Mouse (Mus musculus) limb, embryonic 13.5 days (tissue): Measurements from ENCODE around the gene 6030468B19Rik. TPM values are rescaled to one million over a fixed set of nuclear protein-coding genes. Genes with fewer than 3 reads are reported as not detected.
"Not testable (repeated sequence)": the region's sequence is repeated elsewhere in the genome, so short reads cannot be mapped to it uniquely, and the experiment has no call there.

Experiments
- ATAC-seq: fragments of 200-750 bp; cut with Nextera tagmentation; 2 replicates; pipeline ENCODE4 v1.8.0; 2017; ENCODE audit warnings: low read depth, moderate number of reproducible peaks, moderate TSS enrichment; ENCODE audit not compliant: low FRiP score
- H3K27ac ChIP-seq: fragments of 300-500 bp; sonication (generic); 2 replicates; pipeline ENCODE4 v1.5.1; 2015; ENCODE audit warnings: inconsistent platforms, mild to moderate bottlenecking, moderate library complexity
- H3K27me3 ChIP-seq: fragments of 300-500 bp; sonication (generic); 2 replicates; pipeline ENCODE4 v1.6.1; 2015; ENCODE audit warnings: mild to moderate bottlenecking, inconsistent platforms
- H3K36me3 ChIP-seq: fragments of 300-500 bp; sonication (generic); 2 replicates; pipeline ENCODE4 v1.6.1; 2015; ENCODE audit warnings: inconsistent platforms, mild to moderate bottlenecking, moderate library complexity
- H3K4me1 ChIP-seq: fragments of 300-500 bp; sonication (generic); 2 replicates; pipeline ENCODE4 v1.6.1; 2015; ENCODE audit warnings: inconsistent platforms
- H3K4me2 ChIP-seq: fragments of 300-500 bp; sonication (generic); replicated peaks from 2 replicates; pipeline ENCODE4 v1.6.1; 2015; ENCODE audit warnings: inconsistent platforms, mild to moderate bottlenecking, moderate library complexity
- H3K4me3 ChIP-seq: fragments of 300-500 bp; sonication (generic); 2 replicates; pipeline ENCODE4 v1.5.1; 2015; ENCODE audit warnings: moderate library complexity, mild to moderate bottlenecking, inconsistent platforms
- H3K9ac ChIP-seq: fragments of 300-500 bp; sonication (generic); 2 replicates; pipeline ENCODE4 v1.6.1; 2015; ENCODE audit warnings: mild to moderate bottlenecking, inconsistent platforms
- H3K9me3 ChIP-seq: fragments of 300-500 bp; sonication (generic); 2 replicates; pipeline ENCODE4 v1.6.1; 2016; ENCODE audit warnings: inconsistent platforms
- WGBS: fragments of 180-500 bp; shearing (Covaris S2); methylation state at CpG from one replicate; pipeline ENCODE4 v1.1.7; 2015; 5-methylcytosine and 5-hydroxymethylcytosine counted together
- polyA plus RNA-seq: library from polyadenylated mRNA; unstranded; fragments of >200 nt; fragmentation: Nextera tagmentation; extraction: Ambion mirVana; gene quantifications from 2 replicates; pipeline ENCODE4 v1.2.1, GENCODE M21; 2015

Gene 6030468B19Rik
- polyA plus RNA-seq, 1 experiment from 2014 or later = 0.41 TPM

DNA sequence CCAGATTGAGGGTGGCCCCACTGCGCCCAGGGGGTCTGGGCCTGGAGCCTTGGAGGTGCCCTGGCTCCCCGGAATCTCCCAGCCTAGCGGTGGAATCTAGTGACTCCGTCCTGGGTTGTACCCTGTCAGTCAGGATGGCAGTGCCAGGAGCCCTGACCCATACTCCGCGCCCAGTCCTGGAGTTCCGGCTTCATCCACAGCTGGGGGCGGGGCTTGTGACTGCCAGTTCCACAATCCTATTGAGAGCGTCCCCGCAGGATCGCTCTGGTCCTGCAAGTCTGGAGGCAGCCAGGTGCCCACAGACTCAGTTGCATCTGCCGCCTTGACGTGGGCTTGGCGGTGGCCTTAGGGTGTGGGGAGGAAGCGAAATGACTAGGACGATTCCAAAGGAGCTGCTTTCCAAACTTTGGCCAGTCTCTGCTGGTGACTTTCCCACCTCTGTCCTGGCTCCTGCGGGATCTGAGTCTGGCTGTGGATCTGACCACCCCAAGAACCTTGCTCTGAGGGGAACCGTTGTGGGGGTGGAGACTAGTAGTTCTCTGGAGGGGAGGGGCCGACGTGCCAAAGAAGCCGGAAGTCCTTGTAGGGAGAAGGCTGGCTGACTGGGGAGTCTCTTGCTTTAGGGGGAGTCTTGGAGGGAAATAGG, 13.1 kb downstream of the 6030468B19Rik start:
- under 1% methylated on average over 21 of the region's 21 CpGs for WGBS
- no peaks in the 10 kb centered on the region for H3K9me3 ChIP-seq
- H3K27ac ChIP-seq = peak overlapping the region; percentile 44; the same call in 1 of the 2 replicates
- peak overlapping the region; percentile 100 for H3K4me2 ChIP-seq
- H3K27me3 ChIP-seq = no peaks in the 10 kb centered on the region
- H3K4me3 ChIP-seq = peak overlapping the region; percentile 91
- peaks cover 38% of the 10 kb centered on the region for H3K36me3 ChIP-seq
- ATAC-seq = peak; percentile 76
- H3K9ac ChIP-seq = peak overlapping the region; percentile 81
- H3K4me1 ChIP-seq = peaks cover 22% of the 10 kb centered on the region

GRCm38 (mm10) chr11:117813867-117814266, 16.4 kb downstream of the 6030468B19Rik start:
- whole genome bisulfite sequencing = 83% methylated on average over 5 of the region's 5 CpGs
- H3K4me3 ChIP-seq = no peak overlapping the region
- H3K4me1 ChIP-seq = peaks cover 22% of the 10 kb centered on the region
- H3K27me3 ChIP-seq = no peaks in the 10 kb centered on the region
- no peaks in the 10 kb centered on the region for H3K9me3 ChIP-seq
- no peak overlapping the region for H3K9ac ChIP-seq
- ATAC-seq = no peak
- peaks cover 71% of the 10 kb centered on the region for H3K36me3 ChIP-seq
- no peak overlapping the region for H3K27ac ChIP-seq
- H3K4me2 ChIP-seq = no peak overlapping the region

DNA sequence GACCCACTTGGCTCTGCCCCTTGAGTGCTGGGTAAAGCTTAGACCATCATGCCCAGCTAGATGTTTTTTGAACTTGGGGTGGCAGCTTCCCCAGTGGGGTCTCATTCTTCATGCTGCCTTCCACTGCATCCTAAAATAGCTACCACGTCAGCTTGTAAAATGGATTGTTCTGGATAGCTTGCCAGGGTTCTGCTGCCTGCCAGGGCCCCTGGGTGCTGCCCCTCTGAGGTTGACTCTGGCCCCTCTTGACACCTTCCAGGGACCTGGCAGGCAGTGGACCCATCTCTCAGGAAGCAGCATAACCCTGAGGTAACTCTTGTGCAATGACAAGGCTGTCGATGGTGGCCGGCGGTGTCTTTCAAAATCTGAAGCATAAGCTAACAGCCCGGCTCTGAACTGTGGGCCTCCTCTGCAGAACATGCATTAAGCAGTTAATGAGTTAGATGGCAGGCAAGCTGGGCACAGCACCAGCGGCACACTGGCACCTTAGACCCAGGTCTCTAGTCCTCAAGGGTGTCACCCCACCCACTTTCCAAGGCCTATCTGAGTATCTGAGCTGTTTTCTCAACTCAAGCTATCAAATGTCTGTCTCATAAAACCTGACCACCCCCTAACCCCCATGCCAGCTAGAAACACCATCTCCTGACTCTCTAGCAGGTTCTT, 17.4 kb downstream of the 6030468B19Rik start:
- Histone ChIP-seq H3K9me3 (no peaks in the 10 kb centered on the region), H3K4me3 (no peak overlapping the region), H3K27me3 (no peaks in the 10 kb centered on the region), H3K4me2 (no peak overlapping the region), H3K36me3 (peaks cover 80% of the 10 kb centered on the region), H3K9ac (no peak overlapping the region), H3K4me1 (peaks cover 18% of the 10 kb centered on the region), H3K27ac (no peak overlapping the region)
- 95% methylated on average over 6 of the region's 6 CpGs for WGBS
- no peak for ATAC-seq

- not testable (repeated sequence) for H3K4me2 ChIP-seq, H3K27ac ChIP-seq, H3K9me3 ChIP-seq, H3K4me3 ChIP-seq, H3K9ac ChIP-seq, H3K27me3 ChIP-seq, ATAC-seq, H3K4me1 ChIP-seq
- H3K36me3 ChIP-seq = peaks cover 90% of the 10 kb centered on the region
- 82% methylated on average over 9 of the region's 9 CpGs for WGBS
Observed at GRCm38 (mm10) chr11:117815850-117816249, 18.4 kb downstream of the 6030468B19Rik start.

DNA sequence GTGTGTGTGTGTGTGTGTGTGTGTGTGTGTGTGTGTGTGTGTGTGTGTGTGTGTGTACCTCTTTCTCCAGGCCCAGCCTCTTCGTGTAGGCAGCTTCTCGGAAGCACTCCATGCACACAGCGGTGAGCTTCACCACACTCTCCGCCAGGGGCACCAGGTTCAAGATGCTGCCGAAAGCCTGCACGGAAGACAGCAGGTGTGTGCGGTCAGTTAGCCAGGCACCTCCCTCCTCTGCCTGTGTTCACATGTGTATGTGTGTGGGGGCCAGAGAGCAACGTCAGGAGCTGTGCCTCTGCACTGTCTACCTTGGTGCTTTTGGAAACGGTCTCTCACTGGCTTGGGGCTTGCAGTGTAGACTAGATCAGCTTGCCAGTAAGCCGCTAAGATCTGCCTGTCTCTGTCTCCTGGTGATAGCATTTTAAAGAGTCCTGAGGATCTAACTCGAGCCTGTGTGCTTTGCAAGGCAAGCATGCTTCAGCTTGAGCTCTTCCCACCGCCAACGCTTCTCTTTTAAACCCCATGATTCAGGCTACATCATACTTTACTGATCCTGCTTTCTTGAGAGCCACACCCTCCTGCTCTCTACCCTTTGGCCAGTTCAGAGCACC, 19.0 kb downstream of the 6030468B19Rik start:
- no peaks in the 10 kb centered on the region for H3K27me3 ChIP-seq
- no peak overlapping the region for H3K27ac ChIP-seq
- H3K36me3 ChIP-seq = peaks cover 97% of the 10 kb centered on the region
- no peak overlapping the region for H3K4me3 ChIP-seq
- H3K9ac ChIP-seq = no peak overlapping the region
- H3K4me2 ChIP-seq = no peak overlapping the region
- ATAC-seq = no peak
- peaks cover 1% of the 10 kb centered on the region; the same call in 1 of the 2 replicates for H3K4me1 ChIP-seq
- no peaks in the 10 kb centered on the region for H3K9me3 ChIP-seq
- 89% methylated on average over 13 of the region's 13 CpGs for WGBS

- no peak overlapping the region for H3K9ac ChIP-seq
Observed at GRCm38 (mm10) chr11:117819095-117819494, 21.6 kb downstream of the 6030468B19Rik start.

GRCm38 (mm10) chr11:117820173-117820572, 22.7 kb downstream of the 6030468B19Rik start:
- H3K4me3 ChIP-seq = no peak overlapping the region
- no peak overlapping the region; the same call in 1 of the 2 replicates for H3K9ac ChIP-seq
- H3K9me3 ChIP-seq = no peaks in the 10 kb centered on the region
- no peak for ATAC-seq
- WGBS = 91% methylated on average over 7 of the region's 7 CpGs
- H3K27me3 ChIP-seq = no peaks in the 10 kb centered on the region
- H3K36me3 ChIP-seq = peaks cover 82% of the 10 kb centered on the region
- no peak overlapping the region for H3K4me2 ChIP-seq
- no peak overlapping the region for H3K27ac ChIP-seq
- peaks cover 27% of the 10 kb centered on the region for H3K4me1 ChIP-seq

More at GRCm38 (mm10) chr11:117819095-117819494, 21.6 kb downstream of the 6030468B19Rik start:
- no peak overlapping the region for H3K27ac ChIP-seq
- H3K36me3 ChIP-seq = peaks cover 92% of the 10 kb centered on the region
- peaks cover 17% of the 10 kb centered on the region for H3K4me1 ChIP-seq
- no peak overlapping the region for H3K4me2 ChIP-seq
- no peak overlapping the region for H3K4me3 ChIP-seq
- WGBS = 62% methylated on average over 8 of the region's 8 CpGs
- H3K27me3 ChIP-seq = no peaks in the 10 kb centered on the region
- no peaks in the 10 kb centered on the region for H3K9me3 ChIP-seq
- no peak for ATAC-seq

- Histone ChIP-seq H3K4me2 (no peak overlapping the region), H3K27me3 (no peaks in the 10 kb centered on the region), H3K9me3 (no peaks in the 10 kb centered on the region), H3K36me3 (peaks cover 66% of the 10 kb centered on the region), H3K4me1 (peaks cover 40% of the 10 kb centered on the region), H3K4me3 (no peak overlapping the region), H3K27ac (no peak overlapping the region), H3K9ac (no peak overlapping the region)
- ATAC-seq = no peak
- WGBS = 84% methylated on average over 9 of the region's 9 CpGs
Observed at GRCm38 (mm10) chr11:117821868-117822267, 24.4 kb downstream of the 6030468B19Rik start.

DNA sequence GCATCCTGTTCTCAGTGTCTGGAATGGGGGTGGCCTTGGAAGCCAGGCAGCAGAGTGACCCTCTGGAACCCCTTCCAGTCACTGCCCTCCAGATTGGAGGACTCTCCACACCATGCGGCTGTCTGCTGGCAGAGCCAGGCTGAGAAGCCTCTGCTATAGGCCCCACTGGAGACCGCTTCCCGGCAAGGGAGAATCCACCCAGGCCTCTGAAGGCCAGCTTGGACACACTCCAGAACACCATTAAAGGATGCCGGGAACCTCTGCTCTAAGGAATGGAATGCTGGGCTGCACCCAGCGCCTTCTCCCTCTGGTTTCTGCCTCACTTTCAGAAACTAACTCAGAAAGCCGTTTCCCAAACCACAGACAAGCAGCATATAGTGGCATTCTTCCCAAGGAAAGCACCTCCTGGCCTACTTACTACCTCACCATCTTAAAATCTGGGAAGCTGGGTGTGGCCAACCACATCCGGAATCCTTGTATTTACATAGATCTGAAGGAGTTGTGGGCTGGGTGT, 25.3 kb downstream of the 6030468B19Rik start:
- Histone ChIP-seq H3K36me3 (peaks cover 57% of the 10 kb centered on the region), H3K4me3 (no peak overlapping the region), H3K27ac (peak overlapping the region; percentile 22; the same call in 1 of the 2 replicates), H3K9ac (peak overlapping the region; percentile 19; the same call in 1 of the 2 replicates), H3K4me2 (no peak overlapping the region; the same call in 1 of the 2 replicates), H3K27me3 (no peaks in the 10 kb centered on the region), H3K9me3 (no peaks in the 10 kb centered on the region), H3K4me1 (peaks cover 49% of the 10 kb centered on the region)
- no peak for ATAC-seq
- 88% methylated on average over 7 of the region's 7 CpGs for WGBS

DNA sequence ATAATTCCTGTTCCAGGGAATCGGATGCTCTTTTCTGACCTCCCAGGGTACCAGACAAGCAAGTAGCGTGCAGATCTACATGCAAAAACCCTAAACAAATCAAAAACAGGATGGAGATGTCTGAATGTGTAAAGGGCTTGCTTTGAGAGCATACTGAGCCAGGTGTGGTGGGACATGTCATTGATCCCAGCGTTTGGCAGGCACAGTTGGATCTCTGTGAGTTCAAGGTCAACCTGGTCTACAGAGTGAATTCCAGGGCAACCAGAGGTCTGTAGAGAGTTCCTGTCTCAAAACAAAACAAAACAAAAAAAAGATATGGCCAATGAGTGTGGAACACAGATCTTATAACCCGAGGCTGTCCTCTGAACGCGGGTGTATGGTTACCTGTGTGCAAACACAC, 26.0 kb downstream of the 6030468B19Rik start:
- Histone ChIP-seq H3K4me2 (no peak overlapping the region), H3K4me1 (peaks cover 55% of the 10 kb centered on the region), H3K9ac (no peak overlapping the region), H3K36me3 (peaks cover 50% of the 10 kb centered on the region), H3K9me3 (no peaks in the 10 kb centered on the region), H3K27ac (no peak overlapping the region; the same call in 1 of the 2 replicates), H3K4me3 (peak overlapping the region; percentile 63; the same call in 1 of the 2 replicates), H3K27me3 (no peaks in the 10 kb centered on the region)
- ATAC-seq = no peak
- 94% methylated on average over 6 of the region's 6 CpGs for WGBS

DNA sequence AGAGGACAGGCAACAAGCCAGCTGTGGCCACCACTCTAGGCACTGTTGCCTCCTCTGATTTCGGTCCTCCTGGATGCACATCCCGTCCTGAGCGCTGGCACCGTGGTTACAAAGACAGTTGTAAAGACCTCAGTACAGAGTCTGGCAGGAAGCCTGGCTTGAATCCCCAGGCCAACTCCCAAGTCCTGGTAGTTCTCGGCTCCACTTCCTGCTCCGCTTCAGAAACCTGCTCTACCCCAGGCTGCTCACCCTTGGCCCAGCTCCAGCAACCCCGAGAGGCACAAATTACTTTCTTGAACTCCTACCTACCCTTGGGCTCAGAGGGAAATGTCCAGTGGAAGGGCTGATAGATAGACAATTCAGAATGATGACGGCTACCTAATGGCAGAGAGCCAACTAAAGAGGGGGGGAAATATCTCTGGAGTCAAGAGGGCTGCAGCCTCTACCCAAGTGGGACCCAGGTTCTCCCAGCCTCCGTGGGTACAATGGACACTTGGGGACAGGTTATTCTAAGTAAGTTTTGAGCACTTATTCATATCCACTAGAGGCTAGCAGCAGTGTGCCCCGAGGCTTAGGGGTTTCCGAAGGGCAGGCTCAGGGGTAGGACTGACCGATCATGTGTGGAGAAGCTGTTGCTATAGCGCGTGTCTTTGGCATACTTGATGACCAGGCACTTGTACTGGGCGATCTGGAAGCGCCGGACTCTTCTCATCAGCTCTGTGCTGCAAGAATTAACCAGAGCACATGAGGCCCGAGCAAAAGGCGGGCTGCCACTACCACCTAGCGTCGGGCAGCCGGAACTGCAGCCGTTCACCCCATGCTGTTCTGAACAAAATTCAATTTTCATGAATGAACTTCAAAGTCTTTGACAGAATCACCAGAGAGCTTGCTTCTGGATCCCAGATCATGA, 26.9 kb downstream of the 6030468B19Rik start:
- H3K9me3 ChIP-seq = no peaks in the 10 kb centered on the region
- H3K36me3 ChIP-seq = peaks cover 41% of the 10 kb centered on the region
- peak; percentile 65 for ATAC-seq
- H3K4me2 ChIP-seq = peak overlapping the region; percentile 94
- 19% methylated on average over 23 of the region's 23 CpGs for WGBS
- no peaks in the 10 kb centered on the region for H3K27me3 ChIP-seq
- peak overlapping the region; percentile 63 for H3K4me3 ChIP-seq
- H3K9ac ChIP-seq = peak overlapping the region; percentile 82
- H3K27ac ChIP-seq = 0 out of 2 replicates have a peak overlapping the region, but pooled peaks have one; percentile 94
- peaks cover 64% of the 10 kb centered on the region for H3K4me1 ChIP-seq
